Mouse (Mus musculus) layer of hippocampus, adult 18-20 months (tissue): Measurements from ENCODE around the gene Dstn. TPM values are rescaled to one million over a fixed set of nuclear protein-coding genes. Genes with fewer than 3 reads are reported as not detected.
A peak's percentile ranks its signal among the peaks of the same experiment; 100 is the strongest.

Source experiments
- DNase-seq, 2 experiments: peaks; one replicate each; pipeline ENCODE4 v3.0.0; 2022; ENCODE audit warnings: low spot score in 2 of 2
- long read RNA-seq: library from polyadenylated mRNA; stranded (forward); transcript quantifications from one replicate; pipeline ENCODE4 v2.0.0, GENCODE M21; 2021
- total RNA-seq, 2 experiments: library from RNA; stranded (reverse); gene quantifications; 2 replicates each; pipeline ENCODE4 v1.2.3; 2021

Dstn gene
- 100 to 1,000 TPM; 183 to 197 TPM for total RNA-seq
- long read RNA-seq, transcript Dstn-201 (4 exons, 1,911 nt), result major isoform, 138 of 160 reads
- long read RNA-seq, partial matches to known transcripts, result 1 of 160 reads
- long read RNA-seq, other reads (novel, unspliced or antisense), result 21 of 160 reads

GRCm38 (mm10) chr2:143914760-143915599 is at the start of gene Dstn:
Dstn (plus strand) TSS chr2:143915320.
- DNase-seq, result peak; percentile 95 to 97

GRCm38 (mm10) chr2:143867326-143867725 is 47.8 kb upstream of the Dstn start:
- DNase-seq, result peak; percentile 72 to 86

- no peak for DNase-seq
Measured at GRCm38 (mm10) chr2:143870936-143871688, 44.0 kb upstream of the Dstn start.

- no peak for DNase-seq
Measured at GRCm38 (mm10) chr2:143876026-143876425, 39.1 kb upstream of the Dstn start.

GRCm38 (mm10) chr2:143876929-143877632 is 38.0 kb upstream of the Dstn start:
- DNase-seq, result no peak

GRCm38 (mm10) chr2:143879311-143879710 is 35.8 kb upstream of the Dstn start:
- DNase-seq, result no peak

- DNase-seq, result peak; percentile 50 to 71
Measured at GRCm38 (mm10) chr2:143882002-143882401, 33.1 kb upstream of the Dstn start.

GRCm38 (mm10) chr2:143882606-143883288 is 32.4 kb upstream of the Dstn start:
- DNase-seq, result no peak

- DNase-seq, result no peak
Measured at GRCm38 (mm10) chr2:143889131-143889859, 25.8 kb upstream of the Dstn start.

- no peak for DNase-seq
Measured at GRCm38 (mm10) chr2:143889860-143890433, 25.2 kb upstream of the Dstn start.

GRCm38 (mm10) chr2:143891302-143892048 is 23.6 kb upstream of the Dstn start:
- DNase-seq, result no peak

- DNase-seq, result no peak
Measured at GRCm38 (mm10) chr2:143899470-143900220, 15.5 kb upstream of the Dstn start.

GRCm38 (mm10) chr2:143900821-143901351 is 14.2 kb upstream of the Dstn start:
- DNase-seq, result no peak

- DNase-seq, result no peak
Measured at GRCm38 (mm10) chr2:143903376-143904045, 11.6 kb upstream of the Dstn start.

GRCm38 (mm10) chr2:143904896-143905295 is 10.2 kb upstream of the Dstn start:
- DNase-seq, result no peak

GRCm38 (mm10) chr2:143909230-143909629 is 5.9 kb upstream of the Dstn start:
- DNase-seq, result no peak

- no peak for DNase-seq
Measured at GRCm38 (mm10) chr2:143912199-143912598, 2.9 kb upstream of the Dstn start.
